Mouse (Mus musculus) right cerebral cortex, postnatal 36 days (tissue): ENCODE data around the gene Cbfb.

Experiments
- DNase-seq, 2 experiments: peaks; one replicate each; pipeline ENCODE4 v3.0.0; 2022; ENCODE audit warnings: low spot score in 2 of 2, mixed read lengths in 1 of 2

Gene Cbfb

GRCm38 (mm10) chr8:105241016-105241415 lies 70.5 kb downstream of the Cbfb start:
- no peak for DNase-seq

GRCm38 (mm10) chr8:105251954-105252353 lies 81.5 kb downstream of the Cbfb start:
- DNase-seq: no peak

GRCm38 (mm10) chr8:105252680-105253537 lies 82.4 kb downstream of the Cbfb start:
- DNase-seq: no peak

- no peak for DNase-seq
Observed at GRCm38 (mm10) chr8:105253766-105254151, 83.3 kb downstream of the Cbfb start.

- DNase-seq: peak; percentile 79 to 83
Observed at GRCm38 (mm10) chr8:105254152-105254965, 83.9 kb downstream of the Cbfb start.

- peak in 1 of 2 experiments; percentile 30 for DNase-seq
Observed at GRCm38 (mm10) chr8:105254966-105255350, 84.5 kb downstream of the Cbfb start, which contains the start of gene B3gnt9. Gene B3gnt9 (minus strand): TSS chr8:105255153.

- no peak for DNase-seq
Observed at GRCm38 (mm10) chr8:105257318-105258114, 87.0 kb downstream of the Cbfb start.

GRCm38 (mm10) chr8:105258911-105259720 lies 88.6 kb downstream of the Cbfb start:
- no peak for DNase-seq

- peak in 1 of 2 experiments; percentile 26 for DNase-seq
Observed at GRCm38 (mm10) chr8:105259721-105260320, 89.3 kb downstream of the Cbfb start.

- no peak for DNase-seq
Observed at GRCm38 (mm10) chr8:105260371-105261099, 90.1 kb downstream of the Cbfb start.

- DNase-seq: no peak
Observed at GRCm38 (mm10) chr8:105261326-105261980, 91.0 kb downstream of the Cbfb start.

- DNase-seq: no peak
Observed at GRCm38 (mm10) chr8:105263244-105263912, 92.9 kb downstream of the Cbfb start.

GRCm38 (mm10) chr8:105264024-105264982 lies 93.8 kb downstream of the Cbfb start, which contains the start of the genes Tradd and Fbxl8:
Gene Tradd (minus strand): TSS chr8:105264609.
Gene Fbxl8 (plus strand): TSS chr8:105264648.
- DNase-seq: no peak

GRCm38 (mm10) chr8:105265128-105265527 lies 94.7 kb downstream of the Cbfb start:
- DNase-seq: no peak

- DNase-seq: no peak
Observed at GRCm38 (mm10) chr8:105266775-105267174, 96.3 kb downstream of the Cbfb start.
